Mouse (Mus musculus): ENCODE results near the gene Lpcat3. TPM values are rescaled to one million over a fixed set of nuclear protein-coding genes. Genes with fewer than 3 reads are reported as not detected.
A peak's percentile ranks its signal among the peaks of the same experiment; 100 is the strongest.

The Lpcat3 gene
- polyA plus RNA-seq, 1 experiment from 2014 or later, result 61.4 TPM

DNA sequence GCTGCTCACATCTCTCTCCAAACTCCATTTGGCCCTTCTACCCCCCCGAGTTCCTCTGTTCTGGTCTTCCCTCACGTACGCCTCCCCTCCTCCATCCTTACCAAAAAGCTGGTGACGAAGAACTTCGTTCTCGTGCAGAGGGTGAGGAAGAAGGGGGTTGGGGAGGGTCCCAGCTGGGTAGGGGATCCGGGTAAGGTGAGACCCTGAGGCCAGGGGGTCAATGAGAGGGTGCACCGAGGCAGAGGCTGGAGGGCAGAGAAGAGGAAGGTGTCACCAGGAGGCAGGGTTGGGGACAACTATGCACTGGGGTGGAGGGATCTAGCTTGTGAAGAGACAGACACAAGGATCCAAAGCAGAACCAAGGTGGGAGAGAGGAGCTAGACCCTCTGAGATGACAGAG is 80.8 kb downstream of the Lpcat3 start:
- no peaks in the 10 kb centered on the region for H3K36me3 ChIP-seq (ENCODE audit: inconsistent target)
- WGBS (ENCODE audit: missing documents), result 93% methylated on average over 8 of the region's 8 CpGs
- no peak overlapping the region for H3K4me3 ChIP-seq (ENCODE audit: inconsistent target)
- no peak overlapping the region for H3K27ac ChIP-seq
- peaks cover 9% of the 10 kb centered on the region; the same call in 1 of the 2 replicates for H3K79me2 ChIP-seq (ENCODE audit: inconsistent target)

- Histone ChIP-seq H3K79me2 (ENCODE audit: inconsistent target) (no peaks in the 10 kb centered on the region; the same call in 1 of the 2 replicates), H3K36me3 (ENCODE audit: inconsistent target) (0 out of 2 replicates have a peak, but pooled peaks cover 5% of the 10 kb centered on the region), H3K4me3 (ENCODE audit: inconsistent target) (peak overlapping the region; percentile 21; the same call in 1 of the 2 replicates), H3K27ac (no peak overlapping the region)
- whole genome bisulfite sequencing (ENCODE audit: missing documents), result 70% methylated on average over 19 of the region's 26 CpGs
These were observed 82.0 kb downstream of the Lpcat3 start for GRCm38 (mm10) chr6:124744755-124745321.

- 0 out of 2 replicates have a peak, but pooled peaks cover 5% of the 10 kb centered on the region for H3K36me3 ChIP-seq (ENCODE audit: inconsistent target)
- peaks cover 7% of the 10 kb centered on the region; the same call in 1 of the 2 replicates for H3K79me2 ChIP-seq (ENCODE audit: inconsistent target)
- WGBS (ENCODE audit: missing documents), result under 1% methylated on average over 77 of the region's 85 CpGs
- no peak overlapping the region for H3K27ac ChIP-seq
- H3K4me3 ChIP-seq (ENCODE audit: inconsistent target), result peak overlapping the region; percentile 21; the same call in 1 of the 2 replicates
These were observed 82.9 kb downstream of the Lpcat3 start for GRCm38 (mm10) chr6:124745490-124746295.

DNA sequence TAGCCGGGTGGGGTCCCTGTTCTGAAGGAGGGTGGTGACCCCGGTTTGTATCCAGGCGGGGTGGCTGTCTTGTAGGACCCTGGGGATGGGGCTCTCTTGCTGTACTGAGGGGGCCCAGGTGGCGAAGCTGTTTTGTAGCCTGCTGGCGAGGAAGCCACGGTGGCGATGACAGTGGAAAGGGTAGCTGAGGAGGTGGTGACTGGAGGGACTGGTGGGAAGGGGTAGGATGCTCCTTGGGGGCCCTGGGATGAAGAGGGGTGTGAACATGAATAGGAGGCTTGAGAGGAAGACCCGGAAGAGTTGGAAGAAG is 83.4 kb downstream of the Lpcat3 start:
- 0 out of 2 replicates have a peak, but pooled peaks cover 5% of the 10 kb centered on the region for H3K36me3 ChIP-seq (ENCODE audit: inconsistent target)
- peaks cover 12% of the 10 kb centered on the region; the same call in 1 of the 2 replicates for H3K79me2 ChIP-seq (ENCODE audit: inconsistent target)
- H3K27ac ChIP-seq, result no peak overlapping the region
- peak overlapping the region; percentile 10; the same call in 1 of the 2 replicates for H3K4me3 ChIP-seq (ENCODE audit: inconsistent target)
- WGBS (ENCODE audit: missing documents), result 31% methylated on average over 8 of the region's 8 CpGs

DNA sequence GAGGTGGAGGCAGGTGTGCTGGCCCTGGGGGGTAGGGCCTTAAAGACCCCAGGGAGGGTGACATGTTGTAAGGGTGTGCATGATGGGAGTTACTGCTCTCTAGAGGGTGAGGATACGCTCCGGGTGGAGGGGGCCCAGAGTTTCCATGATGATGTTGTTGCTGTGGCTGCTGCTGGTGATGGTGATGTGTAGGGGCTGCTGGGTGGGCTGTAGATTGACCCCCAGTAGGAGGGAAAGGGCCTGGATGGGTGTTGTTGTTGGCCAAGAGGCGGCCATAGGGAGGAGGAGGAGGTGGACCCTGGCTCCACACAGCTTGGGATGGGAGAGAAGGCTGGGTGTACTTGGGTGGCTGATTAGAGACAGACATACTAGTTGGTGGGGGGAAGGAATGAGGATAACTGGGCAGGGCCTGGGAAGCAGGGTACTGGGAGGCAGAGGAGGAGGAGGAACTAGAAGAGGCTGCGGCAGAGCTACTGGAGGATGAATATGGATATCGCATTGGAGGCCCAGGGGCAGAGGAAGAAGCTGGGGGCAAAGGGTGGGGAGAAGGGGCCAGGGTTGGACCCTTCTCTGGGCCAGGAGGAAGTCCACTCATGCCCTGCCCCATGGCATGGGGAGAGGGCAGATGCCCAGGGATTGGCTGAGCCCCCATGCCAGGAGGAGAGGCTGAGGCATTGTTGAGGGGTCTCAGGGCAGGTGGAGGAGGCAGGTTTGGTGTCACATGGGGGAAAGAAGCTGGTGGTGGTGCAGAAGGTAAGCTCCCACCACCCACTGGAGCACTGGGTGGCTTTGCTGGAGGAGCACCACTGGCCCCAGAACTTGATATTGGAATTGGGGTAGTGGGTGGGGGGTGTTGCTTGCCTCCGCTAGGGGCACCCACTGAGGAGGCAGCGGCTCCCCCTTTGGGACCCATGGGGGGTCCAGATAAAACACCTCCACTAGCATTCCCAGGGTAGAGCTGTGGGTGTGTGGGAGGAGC is 84.1 kb downstream of the Lpcat3 start:
- no peak overlapping the region for H3K27ac ChIP-seq
- H3K4me3 ChIP-seq (ENCODE audit: inconsistent target), result no peak overlapping the region
- H3K79me2 ChIP-seq (ENCODE audit: inconsistent target), result peaks cover 19% of the 10 kb centered on the region; the same call in 1 of the 2 replicates
- WGBS (ENCODE audit: missing documents), result 87% methylated on average over 7 of the region's 7 CpGs
- H3K36me3 ChIP-seq (ENCODE audit: inconsistent target), result 0 out of 2 replicates have a peak, but pooled peaks cover 5% of the 10 kb centered on the region

DNA sequence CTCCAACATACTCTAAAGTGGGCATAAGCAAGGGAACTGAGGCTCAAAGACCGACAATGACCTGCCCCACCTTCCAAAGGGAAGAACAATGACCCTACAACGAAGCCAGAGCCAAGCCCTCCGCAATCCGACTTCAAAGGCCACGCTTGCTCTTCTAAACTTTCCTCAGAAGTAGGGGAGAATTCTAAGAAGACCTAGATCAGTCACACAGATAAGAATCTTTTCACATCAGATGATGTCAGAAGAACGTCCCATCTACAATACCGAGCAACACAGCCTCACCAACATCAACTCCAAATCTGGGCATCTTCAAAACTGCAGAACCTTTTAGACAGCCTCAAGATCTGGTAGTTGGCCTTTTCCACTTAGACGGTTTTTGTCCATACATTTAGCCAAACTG is 87.6 kb downstream of the Lpcat3 start:
- Histone ChIP-seq H3K27ac (no peak overlapping the region), H3K36me3 (ENCODE audit: inconsistent target) (0 out of 2 replicates have a peak, but pooled peaks cover 5% of the 10 kb centered on the region)
- WGBS (ENCODE audit: missing documents), result 90% methylated on average over 8 of the region's 8 CpGs

DNA sequence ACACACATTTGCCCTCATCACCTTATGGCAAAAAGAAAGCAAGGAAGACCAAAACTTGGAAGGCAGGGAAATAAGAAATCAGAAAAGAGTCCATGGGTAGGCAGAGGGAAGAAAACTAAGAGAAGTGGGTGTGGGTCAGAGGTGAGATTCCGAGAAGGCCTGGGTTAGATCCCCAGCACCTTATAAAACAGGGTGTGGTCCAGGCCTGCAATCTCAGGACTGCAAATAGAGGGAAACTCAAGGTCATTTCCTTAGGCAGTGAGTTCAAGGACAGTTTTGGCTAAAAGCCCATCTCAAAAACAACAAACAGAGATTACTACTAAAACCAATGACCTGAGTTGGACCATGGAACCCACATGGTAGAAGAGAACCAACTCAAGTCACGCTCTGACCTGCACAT is 91.0 kb downstream of the Lpcat3 start:
- Histone ChIP-seq H3K36me3 (ENCODE audit: inconsistent target) (0 out of 2 replicates have a peak, but pooled peaks cover 5% of the 10 kb centered on the region), H3K4me3 (ENCODE audit: inconsistent target) (no peak overlapping the region), H3K79me2 (ENCODE audit: inconsistent target) (peaks cover 58% of the 10 kb centered on the region; the same call in 1 of the 2 replicates), H3K27ac (no peak overlapping the region)
- 96% methylated on average over 2 of the region's 2 CpGs for WGBS (ENCODE audit: missing documents)

More for the DNA sequence above, 87.6 kb downstream of the Lpcat3 start:
- Histone ChIP-seq H3K4me3 (ENCODE audit: inconsistent target) (no peak overlapping the region), H3K79me2 (ENCODE audit: inconsistent target) (peaks cover 54% of the 10 kb centered on the region; the same call in 1 of the 2 replicates)

Other genes starting within 250 kb of the Lpcat3 start
- gene Pex5, start 248.0 kb upstream of the Lpcat3 start, polyA plus RNA-seq (2018), result 10.3 to 26.7 TPM (median 23.7 TPM) in 3 replicates
- gene Clstn3, start 198.2 kb upstream of the Lpcat3 start, polyA plus RNA-seq (2018), result 0.08 to 0.34 TPM in 2 of 3 replicates, not detected in the other
- 2.9 to 4.9 TPM (median 3.0 TPM) in 3 replicates for gene C1rl, start 169.9 kb upstream of the Lpcat3 start, polyA plus RNA-seq (2018)
- 3.5 to 6.5 TPM (median 4.8 TPM) in 3 replicates for gene C1ra, start 150.6 kb upstream of the Lpcat3 start, polyA plus RNA-seq (2018)
- not detected in 3 replicates for gene C1s1, start 120.7 kb upstream of the Lpcat3 start, polyA plus RNA-seq (2018)
- gene C1rb, start 92.7 kb upstream of the Lpcat3 start, polyA plus RNA-seq (2018), result not detected in 3 replicates
- gene C1s2, start 26.9 kb upstream of the Lpcat3 start, polyA plus RNA-seq (2018), result not detected in 3 replicates
- 27.4 to 82.6 TPM (median 54.2 TPM) in 3 replicates for gene Emg1, start 49.2 kb downstream of the Lpcat3 start, polyA plus RNA-seq (2018)
- gene Phb2, start 49.3 kb downstream of the Lpcat3 start, polyA plus RNA-seq (2018), result 84.2 to 177 TPM (median 93.5 TPM) in 3 replicates
- 172 to 251 TPM (median 215 TPM) in 3 replicates for gene Ptpn6, start 75.7 kb downstream of the Lpcat3 start, polyA plus RNA-seq (2018)
- 43.6 to 99.2 TPM (median 63.8 TPM) in 3 replicates for gene Grcc10, start 78.3 kb downstream of the Lpcat3 start, polyA plus RNA-seq (2018)
- not detected in 3 replicates for gene Gm45234, start 93.0 kb downstream of the Lpcat3 start, polyA plus RNA-seq (2018)
- 17.0 to 35.6 TPM (median 21.7 TPM) in 3 replicates for gene Atn1, start 93.5 kb downstream of the Lpcat3 start, polyA plus RNA-seq (2018)
- 4.8 to 9.6 TPM (median 6.7 TPM) in 3 replicates for gene Eno2, start 106.6 kb downstream of the Lpcat3 start, polyA plus RNA-seq (2018)
- gene Lrrc23, start 116.7 kb downstream of the Lpcat3 start, polyA plus RNA-seq (2018), result not detected in 3 replicates
- gene Spsb2, start 145.6 kb downstream of the Lpcat3 start, polyA plus RNA-seq (2018), result 24.2 to 48.9 TPM (median 43.2 TPM) in 3 replicates
- 195 to 347 TPM (median 203 TPM) in 3 replicates for gene Tpi1, start 151.3 kb downstream of the Lpcat3 start, polyA plus RNA-seq (2018)
- 61.4 to 91.7 TPM (median 71.1 TPM) in 3 replicates for gene Usp5, start 166.5 kb downstream of the Lpcat3 start, polyA plus RNA-seq (2018)
- gene Cdca3, start 166.5 kb downstream of the Lpcat3 start, polyA plus RNA-seq (2018), result 3.2 to 22.0 TPM (median 8.6 TPM) in 3 replicates
- 0.27 TPM in 1 of 3 replicates, not detected in the others for gene Gnb3, start 177.2 kb downstream of the Lpcat3 start, polyA plus RNA-seq (2018)
- gene P3h3, start 194.7 kb downstream of the Lpcat3 start, polyA plus RNA-seq (2018), result 9.8 to 27.6 TPM (median 12.3 TPM) in 3 replicates
- 20.0 to 195 TPM (median 70.2 TPM) in 3 replicates for gene Gpr162, start 201.0 kb downstream of the Lpcat3 start, polyA plus RNA-seq (2018)
- 49.3 to 211 TPM (median 83.5 TPM) in 3 replicates for gene Cd4, start 225.2 kb downstream of the Lpcat3 start, polyA plus RNA-seq (2018)
- 1.5 to 1.8 TPM (median 1.5 TPM) in 3 replicates for gene Lag3, start 248.7 kb downstream of the Lpcat3 start, polyA plus RNA-seq (2018)